Mouse (Mus musculus): ENCODE results near the gene Ugt1a10. TPM values are rescaled to one million over a fixed set of nuclear protein-coding genes. Genes with fewer than 3 reads are reported as not detected.
"Not testable (repeated sequence)": the region's sequence is repeated elsewhere in the genome, so short reads cannot be mapped to it uniquely, and the experiment has no call there.

Gene Ugt1a10
- polyA plus RNA-seq, 1 experiment: not detected

- Histone ChIP-seq H3K4me1 (ENCODE audit: control insufficient read depth, insufficient read depth, insufficient read length, low read length) (no peaks in the 10 kb centered on the region), H3K4me3 (ENCODE audit: insufficient read depth, low read depth, low read length) (no peak overlapping the region), H3K27ac (replicated peaks; ENCODE audit: low read depth, low read length) (no peak overlapping the region)
Measured at GRCm38 (mm10) chr1:88223591-88223990, 168.4 kb downstream of the Ugt1a10 start.

- H3K4me3 ChIP-seq (ENCODE audit: insufficient read depth, low read depth, low read length): no peak overlapping the region
- no peaks in the 10 kb centered on the region for H3K4me1 ChIP-seq (ENCODE audit: control insufficient read depth, insufficient read depth, insufficient read length, low read length)
- no peak overlapping the region for H3K27ac ChIP-seq (replicated peaks; ENCODE audit: low read depth, low read length)
Measured at GRCm38 (mm10) chr1:88224029-88224776, 169.0 kb downstream of the Ugt1a10 start.

GRCm38 (mm10) chr1:88225301-88225700 lies 170.1 kb downstream of the Ugt1a10 start:
- H3K27ac ChIP-seq (replicated peaks; ENCODE audit: low read depth, low read length); H3K4me3 ChIP-seq (ENCODE audit: insufficient read depth, low read depth, low read length); H3K4me1 ChIP-seq (ENCODE audit: control insufficient read depth, insufficient read depth, insufficient read length, low read length): not testable (repeated sequence)

- Histone ChIP-seq H3K4me1 (ENCODE audit: control insufficient read depth, insufficient read depth, insufficient read length, low read length) (no peaks in the 10 kb centered on the region), H3K4me3 (ENCODE audit: insufficient read depth, low read depth, low read length) (no peak overlapping the region), H3K27ac (replicated peaks; ENCODE audit: low read depth, low read length) (no peak overlapping the region)
Measured at GRCm38 (mm10) chr1:88225741-88226140, 170.6 kb downstream of the Ugt1a10 start.

- Histone ChIP-seq H3K4me1 (ENCODE audit: control insufficient read depth, insufficient read depth, insufficient read length, low read length) (no peaks in the 10 kb centered on the region), H3K27ac (replicated peaks; ENCODE audit: low read depth, low read length) (no peak within 1 kb of the TSS), H3K4me3 (ENCODE audit: insufficient read depth, low read depth, low read length) (no peak within 1 kb of the TSS)
Measured at GRCm38 (mm10) chr1:88226670-88227379, 171.6 kb downstream of the Ugt1a10 start, which contains the start of gene Mroh2a. TSS of gene Mroh2a (plus strand) at chr1:88226986.

- Histone ChIP-seq H3K27ac (replicated peaks; ENCODE audit: low read depth, low read length) (no peak overlapping the region), H3K4me3 (ENCODE audit: insufficient read depth, low read depth, low read length) (no peak overlapping the region), H3K4me1 (ENCODE audit: control insufficient read depth, insufficient read depth, insufficient read length, low read length) (no peaks in the 10 kb centered on the region)
Measured at GRCm38 (mm10) chr1:88227482-88227881, 172.3 kb downstream of the Ugt1a10 start.

- no peak overlapping the region for H3K27ac ChIP-seq (replicated peaks; ENCODE audit: low read depth, low read length)
- no peaks in the 10 kb centered on the region for H3K4me1 ChIP-seq (ENCODE audit: control insufficient read depth, insufficient read depth, insufficient read length, low read length)
- H3K4me3 ChIP-seq (ENCODE audit: insufficient read depth, low read depth, low read length): no peak overlapping the region
Measured at GRCm38 (mm10) chr1:88228121-88228520, 172.9 kb downstream of the Ugt1a10 start.

- Histone ChIP-seq H3K4me1 (ENCODE audit: control insufficient read depth, insufficient read depth, insufficient read length, low read length) (no peaks in the 10 kb centered on the region), H3K4me3 (ENCODE audit: insufficient read depth, low read depth, low read length) (no peak overlapping the region), H3K27ac (replicated peaks; ENCODE audit: low read depth, low read length) (no peak overlapping the region)
Measured at GRCm38 (mm10) chr1:88229566-88229965, 174.4 kb downstream of the Ugt1a10 start.

- no peak overlapping the region for H3K4me3 ChIP-seq (ENCODE audit: insufficient read depth, low read depth, low read length)
- H3K4me1 ChIP-seq (ENCODE audit: control insufficient read depth, insufficient read depth, insufficient read length, low read length): no peaks in the 10 kb centered on the region
- no peak overlapping the region for H3K27ac ChIP-seq (replicated peaks; ENCODE audit: low read depth, low read length)
Measured at GRCm38 (mm10) chr1:88229986-88230385, 174.8 kb downstream of the Ugt1a10 start.

GRCm38 (mm10) chr1:88230421-88230820 lies 175.2 kb downstream of the Ugt1a10 start:
- Histone ChIP-seq H3K4me1 (ENCODE audit: control insufficient read depth, insufficient read depth, insufficient read length, low read length) (no peaks in the 10 kb centered on the region), H3K27ac (replicated peaks; ENCODE audit: low read depth, low read length) (no peak overlapping the region)

GRCm38 (mm10) chr1:88230981-88231802 lies 176.0 kb downstream of the Ugt1a10 start:
- Histone ChIP-seq H3K4me3 (ENCODE audit: insufficient read depth, low read depth, low read length) (no peak overlapping the region), H3K27ac (replicated peaks; ENCODE audit: low read depth, low read length) (no peak overlapping the region), H3K4me1 (ENCODE audit: control insufficient read depth, insufficient read depth, insufficient read length, low read length) (no peaks in the 10 kb centered on the region)

More at GRCm38 (mm10) chr1:88230421-88230820, 175.2 kb downstream of the Ugt1a10 start:
- no peak overlapping the region for H3K4me3 ChIP-seq (ENCODE audit: insufficient read depth, low read depth, low read length)

GRCm38 (mm10) chr1:88231803-88232499 lies 176.8 kb downstream of the Ugt1a10 start:
- H3K4me1 ChIP-seq (ENCODE audit: control insufficient read depth, insufficient read depth, insufficient read length, low read length): no peaks in the 10 kb centered on the region
- H3K27ac ChIP-seq (replicated peaks; ENCODE audit: low read depth, low read length): no peak overlapping the region
- H3K4me3 ChIP-seq (ENCODE audit: insufficient read depth, low read depth, low read length): no peak overlapping the region

- Histone ChIP-seq H3K4me3 (ENCODE audit: insufficient read depth, low read depth, low read length) (no peak overlapping the region), H3K4me1 (ENCODE audit: control insufficient read depth, insufficient read depth, insufficient read length, low read length) (no peaks in the 10 kb centered on the region), H3K27ac (replicated peaks; ENCODE audit: low read depth, low read length) (no peak overlapping the region)
Measured at GRCm38 (mm10) chr1:88232664-88233380, 177.6 kb downstream of the Ugt1a10 start.
